Mouse (Mus musculus): Measurements from ENCODE around the gene 4930469K13Rik. TPM values are rescaled to one million over a fixed set of nuclear protein-coding genes. Genes with fewer than 3 reads are reported as not detected.

Gene 4930469K13Rik
- total RNA-seq, 2 experiments from 2014 or later = not detected

Other genes with a start within 250 kb of the 4930469K13Rik start
- gene Kcnmb1, start 135.5 kb downstream of the 4930469K13Rik start, total RNA-seq (2021) = 1 to 10 TPM in 1 of 2 experiments, under 1 TPM in 1; 0.99 to 1.2 TPM
- not detected for gene Kcnip1, start 105.4 kb downstream of the 4930469K13Rik start, total RNA-seq (2021)
- 1 to 10 TPM; 1.6 to 2.2 TPM for gene Lcp2, start 51.6 kb downstream of the 4930469K13Rik start, total RNA-seq (2021)
- gene Foxi1, start 109.5 kb upstream of the 4930469K13Rik start, total RNA-seq (2021) = not detected
- gene Fam196b, start 216.3 kb upstream of the 4930469K13Rik start, total RNA-seq (2021) = not detected

All from heart, postnatal 10 days (tissue).